Mouse (Mus musculus) layer of hippocampus, adult 8-10 months (tissue): ENCODE data around the gene Rnaseh2a. TPM values are rescaled to one million over a fixed set of nuclear protein-coding genes. Genes with fewer than 3 reads are reported as not detected.
A peak's percentile ranks its signal among the peaks of the same experiment; 100 is the strongest.

Experiments used
- DNase-seq, 2 experiments: peaks; one replicate each; pipeline ENCODE4 v3.0.0; 2022; ENCODE audit warnings: low spot score in 2 of 2
- total RNA-seq, 4 experiments: library from RNA; stranded (reverse); gene quantifications; 2 replicates each; pipeline ENCODE4 v1.2.4; 2022

The Rnaseh2a gene
- total RNA-seq, 4 experiments from 2014 or later, result 36.2 to 46.2 (median 41.2) TPM

GRCm38 (mm10) chr8:84967532-84968304, 1.8 kb downstream of the Rnaseh2a start:
- peak in 1 of 2 experiments; percentile 3 for DNase-seq

- DNase-seq, result no peak
Measured at GRCm38 (mm10) chr8:84966603-84967002, 3.0 kb downstream of the Rnaseh2a start.

- DNase-seq, result peak; percentile 93 to 94
Measured at GRCm38 (mm10) chr8:84965731-84966291, 3.8 kb downstream of the Rnaseh2a start.

GRCm38 (mm10) chr8:84963952-84964351, 5.6 kb downstream of the Rnaseh2a start:
- no peak for DNase-seq

- no peak for DNase-seq
Measured at GRCm38 (mm10) chr8:84959811-84960210, 9.8 kb downstream of the Rnaseh2a start.

GRCm38 (mm10) chr8:84956768-84957167, 12.8 kb downstream of the Rnaseh2a start:
- peak in 1 of 2 experiments; percentile 78 for DNase-seq

GRCm38 (mm10) chr8:84952612-84953255, 16.8 kb downstream of the Rnaseh2a start:
- no peak for DNase-seq

GRCm38 (mm10) chr8:84949753-84950152, 19.8 kb downstream of the Rnaseh2a start:
- no peak for DNase-seq

GRCm38 (mm10) chr8:84947241-84947545, 22.4 kb downstream of the Rnaseh2a start:
- DNase-seq, result no peak

GRCm38 (mm10) chr8:84946528-84947240, 22.9 kb downstream of the Rnaseh2a start, which contains the start of gene Rtbdn:
Rtbdn (plus strand) TSS chr8:84946991.
- no peak for DNase-seq

GRCm38 (mm10) chr8:84945633-84946527, 23.7 kb downstream of the Rnaseh2a start:
- no peak for DNase-seq

GRCm38 (mm10) chr8:84945235-84945632, 24.3 kb downstream of the Rnaseh2a start:
- DNase-seq, result peak; percentile 69 to 71

GRCm38 (mm10) chr8:84944478-84945160, 24.9 kb downstream of the Rnaseh2a start:
- DNase-seq, result peak; percentile 56 to 63

GRCm38 (mm10) chr8:84943699-84944098, 25.9 kb downstream of the Rnaseh2a start:
- DNase-seq, result no peak

- no peak for DNase-seq
Measured at GRCm38 (mm10) chr8:84937620-84938485, 31.7 kb downstream of the Rnaseh2a start.

- DNase-seq, result peak in 1 of 2 experiments; percentile 58
Measured at GRCm38 (mm10) chr8:84936962-84937546, 32.5 kb downstream of the Rnaseh2a start, which contains the start of gene Mast1. Mast1 (minus strand) TSS chr8:84937359.

- no peak for DNase-seq
Measured at GRCm38 (mm10) chr8:84936041-84936961, 33.3 kb downstream of the Rnaseh2a start.

GRCm38 (mm10) chr8:84935489-84935888, 34.1 kb downstream of the Rnaseh2a start:
- DNase-seq, result no peak
